Mouse (Mus musculus) cortical plate, adult 2 months (tissue): ENCODE data around the gene Slc12a1.

Experiments used
- CTCF ChIP-seq: fragments of 200-500 bp; IDR thresholded peaks from 2 replicates; pipeline ENCODE4 v1.5.1; 2011; ENCODE audit warnings: mild to moderate bottlenecking, control low read depth, low read length; ENCODE audit not compliant: insufficient read depth; ENCODE audit errors: extremely low read depth
- POLR2A ChIP-seq: fragments of 200-500 bp; IDR thresholded peaks from 2 replicates; pipeline ENCODE4 v1.6.1; 2011; ENCODE audit warnings: mild to moderate bottlenecking, low read length, control low read depth; ENCODE audit not compliant: insufficient read depth; ENCODE audit errors: extremely low read depth

GRCm38 (mm10) chr2:125221673-125222072 lies 69.4 kb downstream of the Slc12a1 start:
- TF ChIP-seq CTCF (no peak), POLR2A (no peak)
